Mouse (Mus musculus) thymus, postnatal 14 days (tissue): ENCODE measurements around the gene Mcoln1.

Experiments used
- DNase-seq: peaks from one replicate; pipeline ENCODE4 v3.0.0; 2021

Mcoln1 gene

DNA sequence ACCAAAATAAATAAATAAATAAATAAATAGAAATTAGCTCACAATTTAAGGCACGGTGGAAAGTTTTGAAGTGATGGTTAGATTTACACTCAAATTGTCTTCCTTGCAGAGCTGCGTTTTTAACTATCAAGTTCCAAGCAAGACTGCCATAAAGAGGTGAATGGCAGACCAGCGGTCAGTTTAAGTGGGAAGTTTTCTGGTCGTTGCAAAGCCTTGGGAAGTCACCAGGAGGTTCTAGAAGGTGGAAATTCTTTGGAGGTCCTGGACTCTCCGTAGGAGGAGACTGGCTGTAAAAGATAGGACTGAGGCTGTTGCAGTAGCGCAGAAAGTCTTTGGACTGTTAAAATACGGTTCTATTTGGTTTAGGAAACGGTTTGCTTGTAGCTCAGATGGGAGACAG, 506 bp upstream of the Mcoln1 start:
- DNase-seq, result no peak

DNA sequence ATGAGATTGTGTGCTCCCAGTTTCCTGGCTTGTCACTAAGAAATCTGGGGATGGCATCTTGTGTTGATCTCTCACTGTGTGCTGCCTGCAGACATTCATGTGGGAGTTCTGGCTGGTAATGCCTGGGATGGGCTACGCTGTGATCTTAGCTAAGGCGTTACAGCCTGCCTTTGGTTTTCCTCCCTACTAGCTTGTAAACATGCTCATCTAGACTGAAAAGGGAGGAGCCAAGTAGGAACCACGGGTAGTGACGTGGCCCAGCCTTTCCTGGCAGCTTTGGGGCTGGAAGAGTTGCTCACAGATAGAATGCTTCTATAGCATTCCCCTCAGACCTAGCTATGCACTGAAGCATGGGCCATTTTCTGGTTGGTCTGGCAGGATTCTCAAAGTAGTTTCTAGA, 2.0 kb downstream of the Mcoln1 start:
- no peak for DNase-seq

GRCm38 (mm10) chr8:3507979-3508754, 7.9 kb downstream of the Mcoln1 start:
- DNase-seq, result no peak

DNA sequence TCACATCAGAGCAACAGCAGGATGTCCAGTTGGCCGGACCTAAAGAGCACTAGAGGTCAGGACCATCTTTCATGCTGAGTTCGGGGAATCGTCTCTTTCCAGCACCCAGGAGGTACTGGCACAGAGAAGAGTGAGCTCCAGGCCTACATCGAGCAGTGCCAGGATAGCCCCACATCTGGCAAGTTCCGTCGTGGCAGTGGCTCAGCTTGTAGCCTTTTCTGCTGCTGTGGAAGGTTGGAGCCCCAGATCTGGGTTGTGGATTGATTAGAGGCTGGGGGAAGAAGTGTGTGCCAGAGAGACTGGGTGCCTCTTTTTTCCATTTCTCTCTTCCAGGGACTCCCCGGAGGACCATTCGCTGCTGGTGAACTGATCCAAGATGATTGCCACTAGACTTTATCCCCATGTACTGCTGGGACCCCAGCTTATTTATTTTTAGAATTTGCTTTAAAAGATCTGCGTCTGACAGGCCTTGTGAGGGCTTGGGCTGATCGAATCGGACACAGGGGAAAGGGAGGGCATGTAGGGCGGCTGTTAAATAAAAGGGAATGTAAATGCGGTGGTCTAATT, 14.5 kb downstream of the Mcoln1 start:
- DNase-seq, result peak; percentile 19

- peak; percentile 91 for DNase-seq
Observed at GRCm38 (mm10) chr8:3515260-3515671, 15.0 kb downstream of the Mcoln1 start, which contains the start of gene Pnpla6. Pnpla6 (plus strand) TSS chr8:3515384.

- DNase-seq, result peak; percentile 45
Observed at GRCm38 (mm10) chr8:3515771-3516417, 15.6 kb downstream of the Mcoln1 start.

GRCm38 (mm10) chr8:3516450-3517116, 16.3 kb downstream of the Mcoln1 start:
- DNase-seq, result peak; percentile 94

DNA sequence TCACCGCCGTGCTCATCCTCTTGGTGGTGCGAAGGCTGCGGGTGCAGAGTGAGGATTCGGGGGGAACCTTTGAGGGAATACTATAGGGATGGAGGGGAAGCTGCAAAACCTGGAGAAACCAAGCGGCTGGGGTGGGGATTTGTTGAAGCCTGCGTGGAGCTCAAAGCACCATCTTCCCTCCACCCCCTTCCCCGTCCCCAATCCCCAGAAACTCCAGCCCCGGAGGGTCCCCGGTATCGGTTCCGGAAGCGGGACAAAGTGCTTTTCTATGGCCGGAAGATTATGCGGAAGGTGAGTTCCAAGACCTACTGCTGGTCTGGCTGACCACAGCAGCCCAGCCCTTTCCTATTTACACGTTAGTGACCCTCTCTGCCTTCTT, 16.8 kb downstream of the Mcoln1 start:
- DNase-seq, result no peak

DNA sequence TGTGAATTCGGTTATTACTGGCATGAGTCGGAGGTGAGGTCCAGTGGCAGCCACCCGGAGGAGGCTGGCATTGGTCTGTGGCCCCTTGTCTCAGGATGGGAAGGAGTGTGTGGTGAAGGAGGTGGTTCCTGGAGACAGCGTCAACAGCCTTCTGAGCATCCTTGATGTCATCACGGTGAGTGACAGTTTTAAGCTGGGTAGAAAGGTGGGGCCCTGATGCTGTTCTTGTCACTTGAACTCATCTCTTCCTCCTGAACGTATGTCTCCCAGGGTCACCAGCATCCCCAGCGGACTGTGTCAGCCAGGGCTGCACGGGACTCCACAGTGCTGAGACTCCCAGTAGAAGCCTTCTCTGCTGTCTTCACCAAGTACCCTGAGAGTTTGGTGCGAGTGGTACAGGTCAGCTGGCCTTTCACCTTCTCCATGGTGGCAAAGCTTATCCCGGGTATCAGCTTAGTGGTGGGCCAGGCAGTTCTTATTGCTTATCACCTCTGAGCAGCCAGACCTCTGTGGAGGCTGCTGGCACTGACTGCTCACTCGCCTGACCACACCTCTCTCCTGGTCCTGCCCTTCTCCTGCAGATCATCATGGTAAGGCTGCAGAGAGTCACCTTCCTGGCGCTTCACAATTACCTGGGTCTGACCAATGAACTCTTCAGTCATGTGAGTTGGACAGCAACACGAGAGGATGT, 21.9 kb downstream of the Mcoln1 start:
- no peak for DNase-seq

- DNase-seq, result no peak
Observed at GRCm38 (mm10) chr8:3530816-3531215, 30.6 kb downstream of the Mcoln1 start.

- DNase-seq, result no peak
Observed at GRCm38 (mm10) chr8:3531936-3532335, 31.7 kb downstream of the Mcoln1 start.

- DNase-seq, result peak; percentile 36
Observed at GRCm38 (mm10) chr8:3536053-3536841, 36.0 kb downstream of the Mcoln1 start.

GRCm38 (mm10) chr8:3536940-3537339, 36.7 kb downstream of the Mcoln1 start:
- no peak for DNase-seq

GRCm38 (mm10) chr8:3537666-3538065, 37.4 kb downstream of the Mcoln1 start:
- DNase-seq, result no peak

DNA sequence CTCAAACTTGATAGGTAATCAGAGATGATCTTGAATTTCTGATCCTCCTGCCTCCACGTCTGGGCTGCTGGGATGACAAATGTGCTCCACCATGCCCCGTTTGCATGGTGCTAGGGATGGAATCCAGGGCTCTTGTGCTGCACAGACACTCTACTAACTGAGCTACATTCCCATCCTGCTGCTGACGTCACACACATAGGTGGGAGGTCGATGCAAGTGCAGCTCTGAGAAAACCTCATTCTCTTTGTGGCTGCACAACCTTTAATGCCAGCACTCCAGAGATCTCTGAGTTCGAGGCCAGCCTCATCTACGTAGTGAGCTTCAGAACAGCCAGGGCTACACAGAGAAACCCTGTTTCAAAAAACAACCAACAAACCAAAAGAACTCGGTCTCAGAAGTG, 38.9 kb downstream of the Mcoln1 start:
- DNase-seq, result no peak

GRCm38 (mm10) chr8:3540076-3540475, 39.8 kb downstream of the Mcoln1 start:
- no peak for DNase-seq

DNA sequence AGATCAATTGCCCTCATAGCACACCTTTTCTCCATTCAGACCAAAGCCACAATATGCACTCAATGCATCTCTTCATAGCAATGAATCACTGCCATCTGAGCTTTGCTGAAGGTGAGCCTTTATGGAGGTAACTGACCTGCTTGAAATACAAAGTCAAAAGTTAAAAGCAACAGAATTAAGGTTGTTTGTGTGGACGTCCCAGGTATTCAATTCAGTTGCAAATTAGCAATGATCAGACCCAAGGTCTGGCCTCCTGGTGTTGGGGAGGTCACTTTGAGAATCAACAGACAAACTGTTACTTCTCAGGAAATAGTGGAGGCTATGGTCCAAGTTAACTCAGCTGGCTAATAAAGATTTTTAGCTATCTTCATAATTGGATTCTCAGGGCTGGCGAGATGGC, 46.3 kb downstream of the Mcoln1 start:
- no peak for DNase-seq

DNA sequence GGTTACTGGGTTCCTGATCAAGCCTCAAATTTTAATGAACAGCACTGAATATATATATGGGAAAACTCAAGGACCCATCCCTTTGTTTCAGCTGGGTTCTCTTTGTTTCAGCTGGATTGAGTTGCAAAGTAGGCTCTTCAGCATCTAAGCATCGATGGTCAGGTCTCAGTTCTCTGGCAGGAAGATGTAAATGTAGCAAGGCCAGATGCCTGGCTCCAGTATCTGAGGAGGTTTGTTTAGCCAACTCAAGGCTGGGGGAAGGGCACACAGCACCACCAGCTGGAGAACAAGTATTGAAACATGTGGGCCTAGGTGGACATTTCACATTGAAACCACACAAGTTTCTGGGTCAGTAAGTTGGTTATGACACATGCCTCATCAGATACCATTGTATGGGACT, 52.0 kb downstream of the Mcoln1 start:
- DNase-seq, result no peak

DNA sequence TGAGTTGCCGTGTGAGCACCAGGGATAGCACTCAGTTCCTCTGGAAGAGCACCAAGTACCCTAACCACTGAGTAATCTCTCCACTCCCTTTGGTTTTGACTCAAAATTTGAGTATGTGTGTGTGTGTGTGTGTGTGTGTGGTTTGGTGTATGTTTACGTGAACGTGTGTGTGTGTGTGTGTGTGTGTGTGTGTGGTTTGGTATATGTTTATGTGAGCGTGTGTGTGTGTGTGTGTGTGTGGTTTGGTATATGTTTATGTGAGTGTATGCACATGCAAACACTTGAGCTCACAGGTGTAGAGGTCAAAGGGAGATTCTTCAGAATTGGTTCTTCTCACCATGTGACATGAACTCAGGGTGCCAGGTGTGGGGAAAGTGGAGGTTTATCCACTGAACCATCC, 55.9 kb downstream of the Mcoln1 start:
- DNase-seq, result no peak
